Mouse (Mus musculus) heart, adult 2 months (tissue): Measurements from ENCODE around the gene Slc17a4.

Source experiments
- CTCF ChIP-seq: fragments of 200-600 bp; IDR thresholded peaks from 2 replicates; pipeline ENCODE4 v1.8.1; 2022; ENCODE audit warnings: antibody characterized with exemption, mild to moderate bottlenecking, moderate library complexity
- EP300 ChIP-seq: fragments of 200-500 bp; IDR thresholded peaks from 2 replicates; pipeline ENCODE4 v1.6.1; 2011; ENCODE audit warnings: low read depth, low read length, control low read depth; ENCODE audit not compliant: insufficient read depth
- POLR2A ChIP-seq: fragments of 200-500 bp; IDR thresholded peaks from 2 replicates; pipeline ENCODE4 v1.6.1; 2011; ENCODE audit warnings: mild to moderate bottlenecking, low read depth, low read length, control low read depth; ENCODE audit not compliant: insufficient read depth

DNA sequence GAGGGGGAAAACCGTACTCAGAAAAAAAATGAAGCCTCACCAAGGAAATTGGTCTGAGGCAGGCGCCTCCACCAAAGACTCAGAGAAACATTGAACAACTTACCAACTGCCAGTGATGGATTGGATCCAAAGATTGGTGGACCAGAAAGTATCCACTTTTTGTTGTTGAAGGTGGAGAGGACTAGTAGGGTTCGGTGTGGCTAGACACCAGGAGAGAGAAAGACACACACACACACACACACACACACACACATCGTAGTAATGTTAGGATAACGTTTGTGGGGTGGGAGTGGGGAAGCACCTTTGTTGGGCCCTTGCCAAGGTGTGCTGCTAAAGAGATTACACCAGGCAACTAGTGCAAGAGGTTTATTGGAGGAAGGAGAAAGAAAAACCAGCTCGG is 47.8 kb downstream of the Slc17a4 start:
- TF ChIP-seq CTCF = no peak
- no peak for TF ChIP-seq POLR2A
- no peak for TF ChIP-seq EP300
